Mouse (Mus musculus) kidney, postnatal 10 days (tissue): Measurements from ENCODE around the gene Tsc2.

Experiments used
- DNase-seq: peaks from one replicate; pipeline ENCODE4 v3.0.0; 2021; ENCODE audit warnings: mixed read lengths

Tsc2 gene

DNA sequence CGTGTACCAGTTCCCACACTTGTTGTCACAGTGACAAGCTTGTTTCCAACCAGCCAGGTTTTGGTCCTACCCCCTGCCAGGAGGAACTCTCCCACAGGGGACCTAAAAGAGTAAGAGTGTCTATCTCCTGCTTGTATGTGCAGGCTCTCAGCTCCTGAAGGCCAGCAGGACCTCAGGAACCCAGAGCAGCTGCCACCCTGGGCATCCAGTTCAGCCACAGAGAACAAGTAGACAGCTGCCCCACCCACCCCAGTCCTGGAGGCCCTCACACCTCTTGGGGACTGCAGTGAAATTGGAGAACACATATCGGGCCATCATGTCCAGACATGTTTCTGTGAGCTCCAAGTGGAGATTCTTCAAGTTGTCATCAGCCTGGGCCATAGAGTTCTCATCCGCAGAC lies 27.9 kb downstream of the Tsc2 start:
- DNase-seq, result no peak

DNA sequence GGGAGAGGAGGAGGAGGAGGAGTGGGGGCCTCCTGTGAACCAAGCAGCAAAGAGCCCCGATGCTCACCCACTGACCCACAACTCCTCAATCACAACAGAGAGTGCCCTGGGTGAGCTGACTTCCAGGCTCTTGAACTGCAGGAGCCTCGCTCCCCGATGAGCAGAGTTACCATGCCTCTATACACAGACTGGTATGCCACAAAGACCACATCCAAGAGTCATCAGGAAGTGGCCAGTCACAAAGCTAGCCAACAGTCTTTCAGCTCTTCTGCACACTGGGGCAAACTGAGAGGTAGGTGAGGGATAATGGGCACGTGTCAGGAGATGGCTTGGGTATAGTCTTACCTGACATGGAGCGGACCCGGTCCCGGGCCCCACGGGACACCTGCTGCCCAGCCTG lies 28.5 kb downstream of the Tsc2 start:
- DNase-seq, result no peak

DNA sequence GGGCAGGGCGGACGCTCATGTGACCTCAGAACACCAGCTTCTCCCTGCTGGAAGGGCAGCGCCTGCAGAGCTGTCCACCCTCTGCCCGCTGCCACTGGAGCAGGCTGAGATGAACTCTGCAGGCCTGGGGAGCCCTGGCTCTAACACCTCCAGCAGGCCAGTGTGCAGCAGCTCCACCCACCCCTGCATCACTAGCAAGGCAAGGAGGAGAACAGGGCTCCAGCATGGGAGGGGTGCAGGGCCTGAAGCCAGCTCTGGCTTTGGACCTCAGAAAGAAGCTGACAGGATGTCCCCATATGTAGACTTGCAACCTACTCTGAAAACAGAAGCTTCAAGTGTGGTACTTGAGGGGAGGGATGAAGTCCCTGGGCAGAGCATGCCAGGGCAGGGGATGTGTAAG lies 31.9 kb downstream of the Tsc2 start:
- DNase-seq, result no peak

DNA sequence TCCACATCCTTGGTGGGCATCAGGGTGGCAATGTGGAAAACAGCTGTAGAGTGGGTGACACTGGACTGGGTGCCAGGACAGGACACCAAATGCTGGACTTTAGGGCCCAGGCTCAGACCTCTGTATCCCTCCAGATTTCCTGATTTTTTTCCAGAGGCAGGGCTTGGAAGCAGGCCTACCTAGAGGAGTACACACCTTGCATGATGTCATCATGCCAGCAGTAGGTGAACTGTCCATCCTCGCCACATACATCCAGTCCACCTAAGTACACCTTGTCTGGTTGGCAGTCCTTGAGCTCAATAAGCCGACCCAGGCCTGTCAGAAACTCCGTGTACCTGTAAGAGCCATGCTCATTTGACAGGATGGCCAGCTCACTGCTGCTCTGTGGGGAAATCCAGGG lies 34.4 kb downstream of the Tsc2 start:
- no peak for DNase-seq

DNA sequence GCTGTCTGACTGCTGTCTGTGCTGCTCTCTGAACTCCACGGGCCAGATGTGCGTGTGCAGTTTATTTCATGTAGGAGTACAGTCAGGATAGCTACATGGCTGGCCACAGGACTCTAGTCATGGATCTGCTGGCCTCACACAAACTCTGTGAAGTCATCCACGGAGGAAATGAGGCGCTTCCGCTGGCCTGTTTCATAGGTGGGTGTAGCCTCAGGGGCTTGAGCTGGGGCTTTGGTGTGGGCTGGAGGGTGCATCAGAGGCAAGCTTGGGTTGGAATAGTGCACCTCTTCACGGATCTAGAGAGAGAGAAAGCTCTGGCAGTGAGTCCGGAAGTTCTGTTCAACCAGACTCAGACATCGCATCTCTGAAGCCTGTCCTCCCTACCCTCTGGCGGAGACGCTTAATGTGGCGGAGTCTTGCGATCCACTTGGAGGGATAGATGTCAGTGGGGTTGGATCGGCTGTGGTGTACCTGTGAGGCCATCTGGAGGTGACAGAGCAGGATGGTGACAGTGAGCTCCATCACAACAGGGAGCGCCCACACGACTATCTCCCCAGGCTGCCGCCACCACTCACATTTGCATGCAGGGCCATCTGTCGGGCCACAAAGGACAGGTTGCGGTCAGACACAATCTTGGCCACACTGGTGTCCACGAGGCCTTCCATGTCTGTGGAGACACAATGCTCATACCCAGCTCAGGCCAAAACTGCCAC lies 35.8 kb downstream of the Tsc2 start:
- DNase-seq, result no peak

DNA sequence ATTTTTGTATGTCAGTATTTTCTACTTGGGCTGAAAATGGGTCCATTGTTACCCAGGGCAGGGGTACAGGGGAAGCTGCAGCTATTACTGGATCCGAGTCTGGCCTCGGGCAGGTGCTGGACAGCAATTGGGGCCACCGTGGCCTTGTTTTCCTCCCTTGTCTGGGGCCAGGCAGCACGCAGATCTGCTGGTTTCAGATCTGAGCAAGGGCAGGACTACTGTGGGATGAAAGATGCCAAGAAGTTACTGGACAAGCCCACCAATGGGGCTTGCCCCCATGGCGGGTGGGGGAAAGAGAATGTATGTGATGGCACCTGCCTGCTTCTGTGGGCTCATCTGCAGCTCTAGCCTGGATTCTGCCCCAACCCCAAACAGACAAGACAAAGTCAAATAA lies 36.4 kb downstream of the Tsc2 start:
- no peak for DNase-seq

DNA sequence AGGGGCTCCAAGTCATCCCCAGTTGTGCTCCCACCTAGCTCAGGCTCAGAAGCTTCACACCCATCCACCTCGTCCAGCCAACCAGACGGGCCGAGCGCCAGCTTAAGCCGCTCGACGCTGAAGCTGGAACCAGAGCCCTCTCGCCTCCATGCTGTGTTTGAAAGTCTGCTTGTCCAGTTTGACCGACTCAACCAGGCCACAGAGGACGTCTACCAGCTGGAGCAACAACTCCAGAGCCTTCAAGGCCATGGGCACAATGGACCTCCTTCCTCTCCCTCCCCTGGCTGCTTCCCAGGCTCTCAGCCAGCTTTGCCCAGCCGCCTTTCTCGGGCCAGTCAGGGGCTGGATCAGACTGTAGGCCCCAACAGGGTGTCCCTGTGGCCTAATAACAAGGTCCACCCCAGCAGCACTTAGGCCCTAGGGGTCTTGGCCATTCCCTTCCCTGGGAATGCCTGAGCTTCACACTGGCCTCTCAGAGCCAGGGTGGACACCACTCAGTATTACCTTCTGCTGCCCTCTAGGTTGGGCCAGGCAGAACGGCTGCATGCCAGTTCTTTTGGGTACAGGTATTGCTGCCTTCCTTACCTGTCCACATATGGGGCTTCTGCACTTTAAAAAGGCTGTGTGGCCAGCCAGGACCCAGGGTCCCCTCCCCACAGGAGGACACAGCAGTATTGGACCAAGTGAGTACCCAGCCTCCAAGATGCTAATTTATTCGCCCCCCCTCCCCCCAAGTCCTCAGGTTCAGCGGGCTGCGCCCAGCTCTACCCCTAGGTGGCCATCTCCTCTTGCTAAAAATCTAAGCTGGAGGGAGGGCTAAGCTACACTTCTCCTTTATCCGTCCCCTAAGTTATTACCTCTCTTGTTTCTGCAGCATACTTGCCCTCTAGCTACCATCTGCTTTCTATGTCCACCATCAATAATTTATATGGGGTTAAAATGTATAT lies 37.0 kb downstream of the Tsc2 start:
- no peak for DNase-seq

DNA sequence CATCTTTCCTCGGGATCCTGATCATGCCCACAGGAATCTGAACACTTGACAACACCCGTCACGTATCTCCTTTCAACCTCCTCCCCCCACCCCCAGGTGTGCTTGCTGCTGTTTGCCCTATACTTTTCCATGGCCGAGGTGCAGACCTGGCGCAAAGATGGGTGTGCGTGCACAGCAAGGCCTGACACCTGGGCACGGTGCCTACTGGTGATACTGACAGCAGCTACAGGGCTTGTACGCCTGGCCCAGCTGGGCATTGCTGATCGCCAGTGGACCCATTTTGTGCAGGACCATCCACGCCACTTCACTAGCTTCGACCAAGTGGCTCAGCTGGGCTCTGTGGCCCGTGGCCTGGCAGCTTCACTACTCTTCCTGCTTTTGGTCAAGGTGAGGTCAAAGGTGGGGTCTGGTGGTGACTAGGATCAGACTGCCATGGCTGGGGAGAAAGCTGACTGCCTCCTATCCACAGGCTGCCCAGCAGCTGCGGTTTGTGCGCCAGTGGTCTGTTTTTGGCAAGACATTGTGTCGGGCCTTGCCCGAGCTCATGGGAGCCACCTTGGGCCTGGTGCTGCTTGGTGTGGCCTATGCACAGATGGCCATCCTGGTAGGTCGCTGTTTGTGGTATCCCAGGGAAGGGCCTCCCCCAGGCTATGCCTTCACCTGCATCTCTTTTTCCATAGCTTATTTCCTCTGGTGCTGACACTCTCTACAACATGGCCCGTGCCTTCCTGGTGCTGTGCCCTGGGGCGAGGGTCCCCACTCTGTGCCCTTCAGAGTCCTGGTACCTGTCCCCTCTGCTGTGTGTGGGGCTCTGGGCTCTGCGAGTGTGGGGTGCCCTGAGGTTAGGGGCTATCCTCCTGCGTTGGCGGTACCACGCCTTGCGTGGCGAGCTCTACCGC lies 38.2 kb downstream of the Tsc2 start:
- DNase-seq, result no peak

DNA sequence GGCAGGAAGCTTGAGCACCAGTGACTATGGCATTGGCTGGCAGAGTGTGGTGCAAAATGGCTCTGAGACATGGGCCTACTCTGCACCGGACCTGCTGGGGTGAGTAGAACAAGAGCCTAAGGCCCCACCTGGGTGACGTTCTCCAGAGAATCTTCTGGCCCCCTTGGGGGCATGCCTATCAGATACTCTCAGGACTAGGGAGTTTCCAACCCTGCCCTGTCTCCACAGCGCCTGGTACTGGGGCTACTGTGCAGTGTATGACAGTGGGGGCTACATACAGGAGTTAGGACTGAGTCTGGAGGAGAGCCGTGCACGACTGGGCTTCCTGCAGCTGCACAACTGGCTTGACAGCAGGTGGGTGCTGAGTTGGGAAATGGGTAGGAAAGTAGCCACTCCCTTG lies 39.2 kb downstream of the Tsc2 start:
- DNase-seq, result no peak

DNA sequence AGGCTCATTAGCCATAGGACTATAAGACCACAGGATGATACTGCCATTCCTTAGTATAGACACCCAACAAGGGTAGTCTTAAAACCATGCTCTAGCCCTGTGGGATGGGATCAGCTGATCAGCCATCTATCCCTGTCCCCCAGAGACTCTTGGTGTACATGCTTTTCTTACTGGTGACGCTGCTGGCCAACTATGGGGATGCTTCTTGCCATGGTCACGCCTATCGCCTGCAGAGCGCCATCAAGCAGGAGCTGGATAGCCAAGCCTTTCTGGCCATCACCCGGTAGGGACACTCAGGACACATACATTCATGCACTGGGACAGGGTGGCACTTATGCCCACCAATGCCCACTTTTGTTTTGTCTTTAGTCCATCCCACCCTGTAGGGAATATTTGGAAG lies 40.7 kb downstream of the Tsc2 start:
- DNase-seq, result no peak

DNA sequence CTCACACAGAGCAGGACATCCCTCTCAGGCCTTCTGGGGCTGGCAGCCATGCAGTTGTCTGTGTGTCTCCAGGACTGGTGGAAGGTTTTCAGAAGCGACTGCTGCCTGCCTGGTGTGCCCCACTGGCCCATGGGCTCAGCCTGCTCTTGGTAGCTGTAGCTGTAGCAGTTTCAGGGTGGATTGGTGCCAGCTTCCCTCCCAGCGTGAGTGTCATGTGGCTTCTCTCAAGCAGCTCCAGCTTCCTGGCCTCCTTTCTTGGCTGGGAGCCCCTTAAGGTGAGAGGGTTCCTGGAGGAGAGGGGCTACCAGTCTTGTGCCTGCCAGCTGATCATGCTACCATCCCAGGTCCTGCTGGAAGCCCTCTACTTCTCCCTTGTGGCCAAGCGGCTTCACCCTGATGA lies 41.5 kb downstream of the Tsc2 start:
- no peak for DNase-seq

DNA sequence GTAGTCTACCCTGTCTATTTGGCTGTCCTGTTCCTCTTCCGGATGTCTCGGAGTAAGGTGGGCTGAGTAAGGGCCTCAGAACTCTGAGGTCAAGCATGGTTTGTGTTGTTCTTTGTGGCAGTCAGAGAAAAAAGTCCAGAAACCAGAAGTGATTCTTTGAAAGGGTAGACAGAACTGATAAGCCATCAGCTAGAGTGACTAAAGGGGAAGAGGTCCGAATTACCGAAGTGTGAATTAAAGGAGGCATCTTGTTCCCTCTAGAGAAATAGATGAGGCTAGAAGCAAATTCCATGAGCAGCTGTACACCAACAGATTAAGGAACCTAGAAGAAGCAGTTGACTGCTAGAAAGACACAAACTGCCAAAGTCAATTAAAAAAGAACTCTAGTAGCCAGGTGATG lies 45.9 kb downstream of the Tsc2 start:
- no peak for DNase-seq

DNA sequence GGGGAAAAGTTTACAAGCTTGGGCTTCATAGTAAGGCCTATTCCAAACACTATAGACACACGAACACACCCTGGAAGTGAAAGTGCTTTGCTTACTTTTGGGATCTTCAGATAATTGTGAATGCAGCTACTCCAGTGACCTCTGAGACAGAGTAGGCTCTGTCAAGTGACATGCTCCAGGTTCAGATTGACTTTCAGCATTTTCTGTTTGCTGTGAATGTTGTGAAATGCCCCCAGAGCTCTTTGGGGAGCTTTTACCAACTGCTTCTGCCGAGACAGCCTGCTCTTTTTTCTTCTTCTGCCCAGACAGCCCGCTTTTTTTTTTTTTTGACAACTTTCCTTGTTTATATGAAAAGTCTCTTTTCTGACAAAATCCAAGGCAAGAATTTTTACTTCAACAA lies 47.9 kb downstream of the Tsc2 start:
- DNase-seq, result no peak

DNA sequence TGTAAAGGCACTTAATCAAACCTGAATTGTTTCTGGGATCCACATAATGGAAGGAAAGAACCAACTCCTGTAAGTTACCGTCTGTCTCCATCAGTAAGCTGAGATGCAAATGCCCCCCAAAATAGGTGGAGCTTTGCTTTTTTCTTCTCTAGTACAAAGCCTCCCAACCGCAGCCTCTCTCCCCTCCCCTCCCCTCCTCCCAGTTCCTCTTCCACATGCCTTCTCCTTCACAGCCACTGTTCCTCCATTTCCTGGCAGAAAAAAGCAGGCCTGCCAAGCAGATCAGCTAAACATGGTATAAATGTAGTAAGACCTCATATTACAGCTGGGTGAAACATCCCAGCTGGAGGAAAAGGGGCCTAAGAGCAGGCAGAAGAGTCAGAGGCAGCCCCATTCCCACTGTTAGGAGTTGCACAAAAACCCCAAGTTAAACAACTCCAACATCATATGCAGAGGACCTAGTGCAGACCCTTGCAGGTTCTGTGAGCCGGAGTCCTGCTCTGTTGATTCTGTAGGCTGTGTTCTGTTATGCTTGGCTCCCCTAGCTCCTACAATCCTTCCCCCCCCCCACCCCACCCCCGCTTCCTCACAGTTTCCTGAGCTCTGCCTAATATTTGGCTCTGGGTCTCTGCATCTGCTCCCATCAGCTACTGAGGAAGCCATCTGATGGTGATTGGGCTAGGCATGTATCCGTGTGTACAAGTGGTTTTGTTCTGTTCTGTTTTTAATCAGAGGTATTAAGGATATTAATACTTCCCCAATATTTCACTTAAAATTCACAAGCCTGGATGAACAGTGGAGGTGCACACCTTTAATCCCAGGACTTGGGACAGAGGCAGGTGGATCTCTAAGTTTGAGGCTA lies 48.6 kb downstream of the Tsc2 start:
- DNase-seq, result no peak

DNA sequence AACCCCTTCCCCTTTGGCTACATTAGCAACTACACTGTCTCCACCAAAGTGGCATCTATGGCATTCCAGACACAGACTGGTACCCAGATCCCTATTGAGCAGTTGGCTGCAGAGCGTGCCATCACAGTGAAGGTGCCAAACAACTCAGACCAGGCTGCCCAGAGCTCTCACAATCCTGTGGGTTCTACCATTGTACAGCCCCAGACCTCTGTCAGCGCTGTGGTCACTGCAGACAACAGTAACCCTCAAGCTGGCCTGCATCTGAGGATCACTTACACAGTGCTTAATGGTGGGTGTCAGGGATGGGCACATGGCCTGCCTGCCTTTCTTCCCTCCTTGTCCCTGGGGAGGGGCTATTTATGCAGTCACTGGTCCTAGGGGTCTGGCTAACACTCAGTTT lies 52.1 kb downstream of the Tsc2 start:
- no peak for DNase-seq

DNA sequence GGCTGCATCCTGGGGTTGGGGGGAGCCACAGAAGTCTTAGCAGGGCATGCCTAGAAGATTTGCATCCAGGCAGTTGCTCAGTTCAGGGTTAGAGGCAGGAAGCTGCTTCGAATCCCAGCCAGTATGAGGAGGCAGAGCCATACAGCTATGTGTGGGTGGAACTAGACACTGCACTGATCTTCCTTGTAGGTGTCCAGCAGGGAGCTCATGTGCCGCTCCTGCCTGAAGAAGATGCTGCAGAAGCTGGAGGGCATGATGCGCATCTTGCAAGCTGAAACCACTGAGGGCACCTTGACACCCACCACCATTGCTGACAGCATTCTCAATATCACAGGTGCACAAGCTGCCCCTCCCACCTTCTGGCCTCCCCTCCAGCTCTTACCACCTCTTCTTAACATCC lies 52.9 kb downstream of the Tsc2 start:
- DNase-seq, result no peak

DNA sequence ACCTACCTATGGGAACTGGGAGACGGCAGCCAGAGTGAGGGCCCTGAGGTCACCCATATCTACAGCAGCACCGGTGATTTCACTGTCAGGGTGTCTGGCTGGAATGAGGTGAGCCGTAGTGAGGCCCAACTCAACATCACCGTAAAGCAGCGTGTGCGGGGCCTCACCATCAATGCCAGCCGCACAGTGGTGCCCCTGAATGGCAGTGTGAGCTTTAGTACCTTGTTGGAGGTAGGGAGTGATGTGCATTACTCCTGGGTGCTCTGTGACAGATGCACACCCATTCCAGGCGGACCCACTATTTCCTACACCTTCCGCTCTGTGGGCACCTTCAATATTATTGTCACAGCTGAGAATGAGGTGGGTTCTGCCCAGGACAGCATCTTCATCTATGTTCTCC lies 58.6 kb downstream of the Tsc2 start:
- no peak for DNase-seq

DNA sequence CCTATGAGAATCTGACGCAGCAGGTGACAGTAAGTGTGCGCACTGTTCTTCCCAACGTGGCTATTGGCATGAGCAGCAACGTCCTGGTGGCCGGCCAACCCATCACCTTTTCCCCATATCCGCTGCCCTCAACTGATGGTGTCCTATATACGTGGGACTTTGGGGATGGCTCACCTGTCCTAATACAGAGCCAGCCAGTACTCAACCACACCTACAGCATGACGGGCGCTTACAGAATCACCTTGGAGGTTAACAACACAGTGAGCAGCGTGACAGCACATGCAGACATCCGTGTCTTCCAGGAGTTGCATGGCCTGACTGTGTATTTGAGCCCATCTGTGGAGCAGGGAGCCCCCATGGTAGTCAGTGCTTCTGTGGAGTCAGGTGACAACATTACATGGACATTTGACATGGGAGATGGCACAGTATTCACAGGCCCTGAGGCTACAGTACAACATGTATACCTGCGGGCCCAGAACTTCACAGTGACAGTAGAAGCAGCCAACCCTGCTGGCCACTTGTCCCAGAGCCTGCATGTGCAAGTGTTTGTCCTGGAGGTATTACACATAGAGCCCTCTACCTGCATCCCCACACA lies 59.7 kb downstream of the Tsc2 start:
- no peak for DNase-seq

DNA sequence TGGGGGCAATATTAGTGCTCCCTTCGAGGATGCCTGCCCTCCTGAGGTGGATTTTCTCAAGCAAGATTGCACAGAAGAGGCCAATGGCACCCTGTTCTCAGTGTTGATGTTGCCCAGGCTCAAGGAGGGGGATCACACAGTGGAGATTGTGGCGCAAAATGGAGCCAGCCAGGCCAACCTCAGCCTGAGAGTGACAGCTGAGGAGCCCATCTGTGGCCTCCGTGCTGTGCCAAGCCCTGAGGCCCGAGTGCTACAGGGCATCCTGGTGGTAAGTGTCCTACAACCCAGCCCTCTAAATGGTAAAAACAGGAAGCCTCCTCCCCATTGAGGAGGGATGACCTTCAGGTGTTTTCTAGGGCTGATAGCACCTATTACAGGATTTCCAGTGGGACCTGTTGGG lies 62.6 kb downstream of the Tsc2 start:
- no peak for DNase-seq

DNA sequence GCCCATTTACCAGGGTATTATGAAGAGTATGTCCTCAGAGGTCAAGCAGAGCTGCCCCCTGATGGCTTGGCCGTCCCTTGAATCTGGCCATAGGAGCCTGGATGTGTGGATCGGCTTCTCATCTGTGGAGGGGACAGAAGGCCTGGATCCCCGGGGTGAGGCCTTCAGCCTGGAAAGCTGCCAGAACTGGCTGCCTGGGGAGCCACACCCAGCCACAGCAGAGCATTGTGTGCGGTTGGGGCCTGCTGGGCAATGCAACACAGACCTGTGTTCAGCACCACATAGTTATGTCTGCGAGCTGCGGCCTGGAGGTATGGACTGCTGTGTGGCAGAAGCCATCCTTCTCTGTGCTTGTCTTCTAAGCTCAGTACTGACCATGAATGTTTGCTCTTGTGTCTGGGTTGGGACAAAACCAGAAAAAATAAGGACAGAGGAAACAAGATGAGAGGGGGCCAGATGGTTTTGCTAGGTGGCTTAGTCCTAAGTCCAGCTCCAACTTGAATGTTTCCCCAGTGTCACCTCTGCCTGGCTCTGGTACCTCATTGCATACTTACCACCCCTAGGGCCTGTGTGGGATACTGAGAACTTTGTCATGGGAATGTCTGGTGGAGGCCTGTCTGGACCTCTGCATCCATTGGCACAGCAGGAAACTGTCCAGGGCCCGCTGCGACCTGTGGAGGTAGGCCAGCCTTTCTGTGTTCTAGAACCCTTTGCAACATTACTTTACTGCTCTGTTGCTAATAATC lies 65.2 kb downstream of the Tsc2 start:
- DNase-seq, result peak; percentile 54

DNA sequence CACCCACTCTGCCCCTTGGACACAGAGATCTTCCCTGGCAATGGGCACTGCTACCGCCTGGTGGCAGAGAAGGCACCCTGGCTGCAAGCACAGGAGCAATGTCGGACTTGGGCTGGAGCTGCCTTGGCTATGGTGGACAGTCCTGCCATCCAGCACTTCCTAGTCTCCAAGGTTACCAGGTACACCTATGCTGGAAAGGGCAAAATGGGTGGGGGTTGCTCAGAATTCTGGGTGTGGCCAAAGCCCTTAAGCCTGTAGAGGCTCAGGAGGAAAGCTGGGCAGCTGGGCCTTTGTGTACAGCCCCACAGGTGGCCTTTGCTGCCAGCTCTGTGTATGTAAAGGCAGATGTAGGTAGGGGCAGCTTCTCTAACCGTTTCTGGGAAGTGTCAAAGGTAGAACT lies 66.6 kb downstream of the Tsc2 start:
- no peak for DNase-seq
